Mouse (Mus musculus): ENCODE results near the gene Des.

Des gene

GRCm38 (mm10) chr1:75360112-75361031 lies at the start of gene Des:
TSS of gene Des (plus strand) at chr1:75360329.
- peak in 1 of 2 experiments; percentile 26 for DNase-seq (ENCODE audit: low spot score in 2 of 2)

DNA sequence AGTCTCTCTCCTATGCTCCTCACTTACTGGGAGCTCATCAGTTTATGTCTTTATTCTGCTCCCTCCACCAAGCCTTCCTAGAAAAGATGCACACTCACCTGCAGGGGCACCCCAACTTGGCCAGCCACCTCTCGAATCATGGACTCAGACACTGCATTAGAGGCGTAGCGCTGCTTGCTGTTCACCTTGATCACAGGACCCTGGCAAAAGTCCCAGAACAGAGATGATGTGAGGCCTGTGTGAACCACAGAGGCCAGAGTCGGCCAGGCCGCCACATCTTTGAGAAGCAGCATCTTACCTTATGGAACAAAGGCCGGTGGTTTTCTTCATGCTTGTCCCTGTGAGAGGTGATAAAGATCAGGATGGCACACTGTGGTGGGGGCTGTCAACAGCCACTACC lies 48.4 kb upstream of the Des start:
- no peak for DNase-seq (ENCODE audit: low spot score in 2 of 2)

GRCm38 (mm10) chr1:75315011-75315410 lies 45.1 kb upstream of the Des start:
- no peak for DNase-seq (ENCODE audit: low spot score in 2 of 2)

DNA sequence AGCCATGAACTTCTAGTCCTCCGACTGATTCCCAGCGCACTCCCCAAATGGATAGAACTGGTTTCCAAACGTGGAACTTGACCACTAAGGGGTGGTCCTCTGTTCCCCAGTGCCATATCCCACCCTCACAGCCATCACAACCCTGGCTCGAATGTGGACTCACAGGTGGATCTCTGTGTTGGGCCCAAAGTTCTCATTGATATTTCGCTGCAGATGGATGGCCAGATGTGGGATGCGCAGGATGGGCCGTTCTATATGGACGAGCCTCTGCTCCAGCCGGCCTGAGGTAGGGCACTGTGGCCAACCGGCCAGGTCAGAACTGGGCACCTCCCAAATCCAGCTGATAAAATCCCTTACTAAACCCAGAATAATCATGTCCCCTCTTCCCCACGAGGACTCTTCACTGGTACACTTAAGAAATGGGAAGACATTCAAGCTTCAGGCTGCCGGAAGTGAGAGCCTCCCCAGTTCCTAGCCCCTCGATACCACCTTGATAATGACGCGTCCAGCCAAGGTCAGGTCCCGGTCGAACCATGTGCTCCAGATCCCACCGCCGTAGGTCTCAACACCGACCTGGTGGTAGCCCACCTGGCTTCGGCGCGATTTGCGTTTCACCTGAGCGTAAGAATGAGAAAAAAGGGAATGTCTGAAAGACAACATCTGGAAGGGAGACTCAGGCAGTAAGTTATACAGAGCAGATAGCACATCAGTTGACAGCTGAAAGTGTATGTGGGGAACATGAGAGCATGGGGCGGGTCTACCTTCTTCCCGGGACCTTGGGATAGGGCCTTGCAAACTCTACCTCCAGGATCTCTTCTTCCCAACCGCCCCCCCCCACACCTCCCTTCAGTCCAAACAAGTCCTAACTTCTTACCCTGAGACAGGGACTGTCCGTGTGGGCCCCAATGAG lies 44.4 kb upstream of the Des start:
- no peak for DNase-seq (ENCODE audit: low spot score in 2 of 2)

DNA sequence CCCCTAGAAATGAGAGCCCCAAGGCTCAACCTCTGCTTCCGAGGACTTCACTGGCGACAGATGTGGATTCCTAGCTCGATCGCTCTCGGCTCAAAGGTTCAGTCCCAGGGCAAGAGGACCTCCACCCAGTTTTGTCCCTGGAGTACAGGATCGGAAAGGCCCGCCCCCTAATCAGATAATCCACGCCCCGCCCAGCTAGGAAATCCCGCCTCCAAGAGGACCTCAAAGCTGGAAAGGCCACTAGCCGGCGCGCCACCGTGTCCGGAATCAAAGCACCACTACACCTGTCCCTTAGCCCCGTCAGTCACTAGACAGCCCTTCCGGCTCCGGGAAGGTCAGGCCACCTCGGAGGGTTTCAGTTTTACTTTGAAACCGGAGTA lies 43.3 kb upstream of the Des start:
- DNase-seq (ENCODE audit: low spot score in 2 of 2): peak in 1 of 2 experiments; percentile 85

GRCm38 (mm10) chr1:75317241-75318201 lies 42.6 kb upstream of the Des start, which contains the start of gene Dnpep:
TSS of gene Dnpep (minus strand) at chr1:75317990.
- peak; percentile 100 for DNase-seq (ENCODE audit: low spot score in 2 of 2)

- DNase-seq (ENCODE audit: low spot score in 2 of 2): no peak
Measured at GRCm38 (mm10) chr1:75318301-75318700, 41.8 kb upstream of the Des start.

- DNase-seq (ENCODE audit: low spot score in 2 of 2): no peak
Measured at GRCm38 (mm10) chr1:75318736-75319135, 41.4 kb upstream of the Des start.

DNA sequence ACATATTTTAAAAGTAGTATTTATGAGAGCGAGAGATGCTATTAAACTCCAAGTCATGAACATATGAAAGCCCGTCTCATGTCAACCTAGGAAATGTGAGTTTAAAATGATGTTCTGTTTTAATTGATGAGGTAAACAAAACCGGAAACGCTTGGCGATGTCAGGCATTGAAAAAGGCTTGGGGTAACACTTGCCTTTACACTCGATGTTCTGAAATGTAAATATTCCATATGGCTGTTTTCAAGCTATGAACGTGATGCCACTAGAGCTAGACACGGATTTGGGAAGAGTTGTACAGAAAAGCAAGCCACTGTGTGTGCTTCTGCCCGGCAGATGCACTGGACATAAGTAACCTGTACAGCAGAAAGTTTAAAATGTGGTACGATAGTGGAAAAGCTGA lies 41.0 kb upstream of the Des start:
- DNase-seq (ENCODE audit: low spot score in 2 of 2): no peak

GRCm38 (mm10) chr1:75327461-75327860 lies 32.7 kb upstream of the Des start:
- no peak for DNase-seq (ENCODE audit: low spot score in 2 of 2)

- no peak for DNase-seq (ENCODE audit: low spot score in 2 of 2)
Measured at GRCm38 (mm10) chr1:75331271-75331670, 28.9 kb upstream of the Des start.

DNA sequence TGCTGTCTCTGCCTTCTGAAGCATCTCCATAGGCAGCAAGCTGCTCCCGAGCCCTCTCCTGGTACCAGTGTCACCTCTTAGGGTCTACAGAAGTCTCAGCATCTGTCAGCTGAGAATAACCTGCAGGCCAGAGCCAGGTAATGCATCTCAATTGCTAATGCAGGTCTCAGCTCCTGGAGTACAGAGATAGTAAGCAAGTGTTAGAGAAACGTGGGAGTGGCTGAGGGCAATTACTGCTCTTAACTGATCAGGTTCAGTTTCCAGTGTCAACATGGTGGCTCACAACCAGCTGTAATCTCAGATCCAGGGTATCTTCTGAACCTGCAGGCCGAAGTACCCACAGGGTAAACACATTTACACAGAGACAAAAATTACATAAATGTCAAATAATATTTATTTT lies 23.7 kb upstream of the Des start:
- no peak for DNase-seq (ENCODE audit: low spot score in 2 of 2)

- DNase-seq (ENCODE audit: low spot score in 2 of 2): no peak
Measured at GRCm38 (mm10) chr1:75337097-75337496, 23.0 kb upstream of the Des start.

DNA sequence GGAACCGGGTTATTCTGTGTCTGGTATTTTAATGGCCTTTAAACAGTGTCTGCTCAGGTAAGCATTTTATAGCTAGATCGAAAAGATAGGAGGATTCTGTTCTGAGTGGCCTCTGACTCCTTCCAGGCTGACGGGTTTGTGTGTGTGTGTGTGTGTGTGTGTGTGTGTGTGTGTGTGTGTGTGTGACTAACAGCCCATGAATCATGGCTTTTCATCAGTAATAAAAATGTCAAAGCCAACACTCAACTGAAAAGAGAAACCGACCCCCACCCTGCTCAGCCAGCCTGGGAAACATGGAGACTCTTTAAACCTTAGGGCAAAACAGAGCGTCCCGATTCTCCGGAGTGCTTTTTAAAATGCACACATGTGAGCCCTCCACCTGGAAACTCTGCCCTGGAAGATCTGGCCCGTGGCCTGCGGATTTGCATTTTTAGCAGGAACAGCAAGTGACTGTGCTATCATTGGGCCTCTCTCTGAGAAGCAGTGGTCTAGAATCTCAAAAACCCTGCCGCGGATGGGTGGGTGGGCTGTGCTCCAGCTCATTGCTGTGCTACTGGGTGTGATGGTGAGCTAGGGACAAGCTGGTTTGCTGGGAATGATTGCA lies 21.9 kb upstream of the Des start:
- no peak for DNase-seq (ENCODE audit: low spot score in 2 of 2)

DNA sequence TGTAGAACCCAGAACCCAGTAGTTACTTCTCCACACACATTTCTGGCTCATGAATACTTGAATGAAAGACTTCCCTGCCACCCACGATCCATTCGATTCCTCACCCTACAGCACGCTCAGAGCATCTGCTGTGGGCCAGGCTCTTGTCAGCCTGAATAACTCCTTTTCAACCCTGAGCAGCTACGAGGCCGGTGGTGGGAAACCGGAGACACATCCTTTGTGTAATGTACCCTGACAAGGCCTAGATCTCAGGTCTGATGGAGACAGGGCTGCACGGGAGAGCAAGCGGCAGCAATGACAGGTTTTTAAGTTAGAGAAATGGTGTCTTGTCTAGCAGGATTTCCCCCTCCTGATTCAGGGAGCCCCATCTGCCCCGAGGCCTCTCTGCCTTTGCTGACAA lies 20.8 kb upstream of the Des start:
- DNase-seq (ENCODE audit: low spot score in 2 of 2): no peak

DNA sequence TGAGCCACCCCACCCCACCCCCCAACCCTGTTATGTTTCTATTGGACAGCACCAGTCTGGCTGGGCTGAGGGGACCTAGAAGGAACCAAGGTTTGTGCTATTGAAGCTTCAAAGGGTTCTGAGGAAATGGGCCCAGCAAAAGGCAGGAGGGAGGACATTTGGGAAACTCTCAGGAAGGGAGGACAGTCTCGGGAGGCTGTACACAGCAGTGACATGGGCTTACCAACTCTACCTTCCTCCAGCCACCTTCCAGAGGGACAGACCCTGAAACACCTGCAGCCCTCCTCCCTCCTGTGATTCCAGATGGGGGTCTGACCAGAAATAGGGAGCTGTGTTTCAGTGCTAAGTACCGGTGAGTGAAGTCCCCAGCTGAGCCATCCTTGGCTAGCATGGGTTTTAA lies 19.6 kb upstream of the Des start:
- DNase-seq (ENCODE audit: low spot score in 2 of 2): no peak

- DNase-seq (ENCODE audit: low spot score in 2 of 2): peak in 1 of 2 experiments; percentile 37
Measured at GRCm38 (mm10) chr1:75342874-75343416, 17.2 kb upstream of the Des start.

- peak in 1 of 2 experiments; percentile 17 for DNase-seq (ENCODE audit: low spot score in 2 of 2)
Measured at GRCm38 (mm10) chr1:75344291-75345035, 15.7 kb upstream of the Des start.

GRCm38 (mm10) chr1:75345036-75345935 lies 14.8 kb upstream of the Des start:
- no peak for DNase-seq (ENCODE audit: low spot score in 2 of 2)
